Mouse (Mus musculus) testis, adult 2 months (tissue): Measurements from ENCODE around the gene Ttc6. TPM values are rescaled to one million over a fixed set of nuclear protein-coding genes. Genes with fewer than 3 reads are reported as not detected.

ENCODE experiments used
- H3K27ac ChIP-seq: fragments of 200-500 bp; 2 replicates; pipeline ENCODE4 v1.5.1; 2012; ENCODE audit warnings: low read depth, low read length; ENCODE audit not compliant: control insufficient read depth, insufficient read depth
- H3K27me3 ChIP-seq: fragments of 200-500 bp; 2 replicates; pipeline ENCODE4 v1.6.1; 2012; ENCODE audit warnings: mild to moderate bottlenecking, low read length, moderate library complexity; ENCODE audit not compliant: control insufficient read depth, insufficient read depth
- H3K36me3 ChIP-seq: fragments of 200-500 bp; 2 replicates; pipeline ENCODE4 v1.6.1; 2012; ENCODE audit warnings: mild to moderate bottlenecking, low read length; ENCODE audit not compliant: control insufficient read depth, insufficient read depth
- H3K4me1 ChIP-seq: fragments of 200-500 bp; 2 replicates; pipeline ENCODE4 v1.6.1; 2012; ENCODE audit warnings: low read length; ENCODE audit not compliant: control insufficient read depth, insufficient read depth
- H3K4me3 ChIP-seq: fragments of 200-500 bp; 2 replicates; pipeline ENCODE4 v1.5.1; 2012; ENCODE audit warnings: low read depth, mild to moderate bottlenecking, low read length, moderate library complexity, mixed read lengths; ENCODE audit not compliant: control insufficient read depth
- CTCF ChIP-seq: fragments of 200-500 bp; IDR thresholded peaks from 2 replicates; pipeline ENCODE4 v1.5.1; 2012; ENCODE audit warnings: low read depth, mild to moderate bottlenecking, inconsistent platforms, low read length, moderate library complexity; ENCODE audit not compliant: control insufficient read depth, insufficient read depth, insufficient replicate concordance
- POLR2A ChIP-seq: fragments of 200-500 bp; IDR thresholded peaks from 2 replicates; pipeline ENCODE4 v1.6.1; 2012; ENCODE audit warnings: low read depth, mild to moderate bottlenecking, inconsistent platforms, low read length, moderate library complexity; ENCODE audit not compliant: control insufficient read depth
- polyA plus RNA-seq: library from polyadenylated mRNA; depleted of rRNA; stranded (reverse); fragments of >200 nt; gene quantifications from 2 replicates; pipeline ENCODE4 v1.2.3, GENCODE M21; 2012

Ttc6 gene
- polyA plus RNA-seq, 1 experiment, result 28.9 TPM

DNA sequence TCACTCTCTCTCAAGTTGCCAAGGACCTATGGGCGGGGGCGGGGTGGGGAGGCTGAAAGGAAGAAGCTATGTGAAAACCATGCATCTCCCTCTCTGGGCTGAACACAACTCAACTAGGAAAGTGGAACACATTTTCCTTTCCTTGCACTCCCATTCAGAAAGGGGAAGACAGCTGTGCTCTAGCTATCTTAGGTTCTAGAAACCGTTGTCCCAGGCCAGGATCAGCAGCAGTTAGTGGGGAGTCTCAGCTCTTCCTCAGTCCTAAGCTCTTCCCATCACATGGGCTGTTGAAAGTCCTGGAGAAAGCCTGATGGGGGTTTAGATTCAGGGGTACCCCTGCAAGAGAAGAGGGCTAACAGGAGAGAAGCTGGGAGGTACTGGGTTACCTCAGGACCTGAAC lies 9.8 kb upstream of the Ttc6 start:
- H3K4me1 ChIP-seq, result peaks cover 9% of the 10 kb centered on the region
- no peaks in the 10 kb centered on the region; the same call in none of the 2 replicates for H3K27me3 ChIP-seq
- no peak overlapping the region for H3K27ac ChIP-seq
- no peak overlapping the region for H3K4me3 ChIP-seq
- no peaks in the 10 kb centered on the region for H3K36me3 ChIP-seq
- TF ChIP-seq CTCF (no peak), POLR2A (no peak)

GRCm38 (mm10) chr12:57571773-57572172 lies 7.9 kb downstream of the Ttc6 start:
- Histone ChIP-seq H3K27ac (no peak overlapping the region), H3K27me3 (no peaks in the 10 kb centered on the region), H3K4me3 (no peak overlapping the region), H3K4me1 (peaks cover 2% of the 10 kb centered on the region; the same call in 1 of the 2 replicates), H3K36me3 (no peaks in the 10 kb centered on the region)
- TF ChIP-seq POLR2A (no peak), CTCF (no peak)

DNA sequence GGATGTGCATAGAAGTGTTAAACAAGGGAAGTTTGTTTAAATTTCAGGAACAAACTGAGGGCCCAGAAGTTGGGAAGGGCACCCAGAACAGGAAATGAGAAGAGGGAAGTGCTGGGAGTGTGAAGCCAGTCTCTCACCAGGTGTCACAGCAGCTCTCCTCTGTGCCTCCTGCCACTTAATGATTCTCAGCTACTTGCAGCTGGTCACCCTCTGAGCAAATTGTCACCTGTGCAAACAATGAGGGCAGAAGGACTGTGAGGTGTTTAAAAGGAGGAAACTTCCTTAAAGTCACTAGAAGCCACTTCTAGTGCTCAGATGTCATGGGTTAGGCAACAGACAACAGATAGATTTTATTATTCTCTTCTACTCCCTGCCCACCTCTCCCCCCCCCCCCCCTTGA lies 8.5 kb downstream of the Ttc6 start:
- peaks cover 2% of the 10 kb centered on the region; the same call in 1 of the 2 replicates for H3K4me1 ChIP-seq
- H3K27ac ChIP-seq, result no peak overlapping the region
- no peak for TF ChIP-seq POLR2A
- no peak for TF ChIP-seq CTCF
- no peaks in the 10 kb centered on the region for H3K36me3 ChIP-seq
- H3K4me3 ChIP-seq, result no peak overlapping the region
- H3K27me3 ChIP-seq, result no peaks in the 10 kb centered on the region

GRCm38 (mm10) chr12:57575931-57576628 lies 12.2 kb downstream of the Ttc6 start:
- Histone ChIP-seq H3K4me1 (peaks cover 2% of the 10 kb centered on the region; the same call in 1 of the 2 replicates), H3K27ac (no peak overlapping the region), H3K27me3 (no peaks in the 10 kb centered on the region), H3K4me3 (peak overlapping the region; percentile 85), H3K36me3 (peaks cover 1% of the 10 kb centered on the region)
- TF ChIP-seq CTCF (peak; percentile 72), POLR2A (no peak)

- H3K27me3 ChIP-seq, result no peaks in the 10 kb centered on the region
- H3K27ac ChIP-seq, result no peak overlapping the region
- no peak for TF ChIP-seq CTCF
- TF ChIP-seq POLR2A, result no peak
- no peaks in the 10 kb centered on the region for H3K36me3 ChIP-seq
- no peaks in the 10 kb centered on the region for H3K4me1 ChIP-seq
- H3K4me3 ChIP-seq, result no peak overlapping the region
These were observed 43.7 kb downstream of the Ttc6 start for GRCm38 (mm10) chr12:57607624-57608023.

DNA sequence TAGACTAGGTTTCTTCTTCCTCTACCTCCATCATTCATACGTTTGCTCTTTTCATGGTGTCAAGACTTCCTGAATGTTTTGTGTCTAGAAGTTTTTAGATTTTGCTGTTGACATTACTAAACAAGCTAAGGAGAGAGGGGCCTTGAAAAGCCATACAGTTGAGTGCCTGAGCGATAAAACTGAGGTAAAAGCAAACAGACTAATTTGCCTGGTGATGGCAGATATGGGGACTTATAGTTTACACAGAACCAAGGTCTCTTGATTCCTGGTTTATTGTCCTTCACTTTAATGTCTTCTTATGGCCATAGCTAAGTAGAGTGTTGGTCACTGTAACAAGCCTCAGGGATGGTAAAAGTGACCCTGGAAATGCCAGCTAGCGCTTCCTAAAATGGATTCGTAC lies 51.2 kb downstream of the Ttc6 start:
- Histone ChIP-seq H3K27ac (no peak overlapping the region), H3K36me3 (no peaks in the 10 kb centered on the region; the same call in 1 of the 2 replicates), H3K27me3 (no peaks in the 10 kb centered on the region), H3K4me1 (no peaks in the 10 kb centered on the region), H3K4me3 (no peak overlapping the region)
- TF ChIP-seq CTCF (no peak), POLR2A (no peak)

GRCm38 (mm10) chr12:57622030-57622429 lies 58.1 kb downstream of the Ttc6 start:
- no peak overlapping the region for H3K4me3 ChIP-seq
- H3K4me1 ChIP-seq, result no peaks in the 10 kb centered on the region
- no peak overlapping the region for H3K27ac ChIP-seq
- no peaks in the 10 kb centered on the region for H3K27me3 ChIP-seq
- no peak for TF ChIP-seq CTCF
- no peak for TF ChIP-seq POLR2A
- H3K36me3 ChIP-seq, result no peaks in the 10 kb centered on the region; the same call in 1 of the 2 replicates
